Mouse (Mus musculus): ENCODE measurements around the gene Dntt.

The Dntt gene

GRCm38 (mm10) chr19:41029219-41029618, at the start of gene Dntt:
Gene Dntt, plus strand, starts transcription at chr19:41029275.
- no peak for DNase-seq (ENCODE audit: low spot score in 2 of 2)

- no peak for DNase-seq (ENCODE audit: low spot score in 2 of 2)
Observed at GRCm38 (mm10) chr19:40980671-40981070, 48.4 kb upstream of the Dntt start.

GRCm38 (mm10) chr19:40984536-40984935, 44.5 kb upstream of the Dntt start:
- DNase-seq (ENCODE audit: low spot score in 2 of 2) = no peak

- no peak for DNase-seq (ENCODE audit: low spot score in 2 of 2)
Observed at GRCm38 (mm10) chr19:40988856-40989255, 40.2 kb upstream of the Dntt start.

GRCm38 (mm10) chr19:40989961-40990600, 39.0 kb upstream of the Dntt start:
- no peak for DNase-seq (ENCODE audit: low spot score in 2 of 2)

- DNase-seq (ENCODE audit: low spot score in 2 of 2) = no peak
Observed at GRCm38 (mm10) chr19:40990781-40991343, 38.2 kb upstream of the Dntt start.

GRCm38 (mm10) chr19:40991626-40992025, 37.4 kb upstream of the Dntt start:
- DNase-seq (ENCODE audit: low spot score in 2 of 2) = no peak

GRCm38 (mm10) chr19:40992096-40992495, 37.0 kb upstream of the Dntt start:
- no peak for DNase-seq (ENCODE audit: low spot score in 2 of 2)

- DNase-seq (ENCODE audit: low spot score in 2 of 2) = no peak
Observed at GRCm38 (mm10) chr19:40992517-40993044, 36.5 kb upstream of the Dntt start.

- DNase-seq (ENCODE audit: low spot score in 2 of 2) = no peak
Observed at GRCm38 (mm10) chr19:40993356-40993755, 35.7 kb upstream of the Dntt start.

- DNase-seq (ENCODE audit: low spot score in 2 of 2) = peak; percentile 41 to 46
Observed at GRCm38 (mm10) chr19:40994057-40994585, 35.0 kb upstream of the Dntt start, which contains the start of gene Blnk. Gene Blnk, minus strand, starts transcription at chr19:40994535.

GRCm38 (mm10) chr19:40994911-40995310, 34.2 kb upstream of the Dntt start:
- no peak for DNase-seq (ENCODE audit: low spot score in 2 of 2)

- DNase-seq (ENCODE audit: low spot score in 2 of 2) = no peak
Observed at GRCm38 (mm10) chr19:40995449-40996401, 33.4 kb upstream of the Dntt start.

GRCm38 (mm10) chr19:40996722-40997121, 32.4 kb upstream of the Dntt start:
- no peak for DNase-seq (ENCODE audit: low spot score in 2 of 2)

- DNase-seq (ENCODE audit: low spot score in 2 of 2) = no peak
Observed at GRCm38 (mm10) chr19:40998469-40999170, 30.5 kb upstream of the Dntt start.

GRCm38 (mm10) chr19:40999569-40999968, 29.5 kb upstream of the Dntt start:
- DNase-seq (ENCODE audit: low spot score in 2 of 2) = no peak

GRCm38 (mm10) chr19:41003694-41004315, 25.3 kb upstream of the Dntt start:
- no peak for DNase-seq (ENCODE audit: low spot score in 2 of 2)

- DNase-seq (ENCODE audit: low spot score in 2 of 2) = no peak
Observed at GRCm38 (mm10) chr19:41006621-41007020, 22.5 kb upstream of the Dntt start.

- no peak for DNase-seq (ENCODE audit: low spot score in 2 of 2)
Observed at GRCm38 (mm10) chr19:41007326-41007725, 21.7 kb upstream of the Dntt start.

GRCm38 (mm10) chr19:41007733-41008132, 21.3 kb upstream of the Dntt start:
- no peak for DNase-seq (ENCODE audit: low spot score in 2 of 2)

Measured in urinary bladder, adult 18-20 months (tissue).